Mouse (Mus musculus) kidney, embryonic 15.5 days (tissue): ENCODE measurements around the gene Abca14. TPM values are rescaled to one million over a fixed set of nuclear protein-coding genes. Genes with fewer than 3 reads are reported as not detected.

Experiments used
- ATAC-seq: fragments of 200-750 bp; cut with Nextera tagmentation; replicated peaks from 2 replicates; pipeline ENCODE4 v1.8.0; 2017; ENCODE audit warnings: moderate TSS enrichment; ENCODE audit not compliant: low FRiP score
- H3K27ac ChIP-seq: fragments of 300-500 bp; sonication (generic); 2 replicates; pipeline ENCODE4 v1.5.1; 2015; ENCODE audit warnings: mild to moderate bottlenecking, inconsistent platforms
- H3K27me3 ChIP-seq: fragments of 300-500 bp; sonication (generic); 2 replicates; pipeline ENCODE4 v1.6.1; 2015; ENCODE audit warnings: inconsistent platforms
- H3K36me3 ChIP-seq: fragments of 300-500 bp; sonication (generic); 2 replicates; pipeline ENCODE4 v1.6.1; 2015; ENCODE audit warnings: inconsistent platforms
- H3K4me1 ChIP-seq: fragments of 300-500 bp; sonication (generic); 2 replicates; pipeline ENCODE4 v1.6.1; 2015; ENCODE audit warnings: inconsistent platforms
- H3K4me2 ChIP-seq: fragments of 300-500 bp; sonication (generic); 2 replicates; pipeline ENCODE4 v1.6.1; 2015; ENCODE audit warnings: moderate library complexity, mild to moderate bottlenecking, inconsistent platforms
- H3K4me3 ChIP-seq: fragments of 300-500 bp; sonication (generic); replicated peaks from 2 replicates; pipeline ENCODE4 v1.5.1; 2015; ENCODE audit warnings: mild to moderate bottlenecking, inconsistent platforms
- H3K9ac ChIP-seq: fragments of 300-500 bp; sonication (generic); 2 replicates; pipeline ENCODE4 v1.6.1; 2015; ENCODE audit warnings: mild to moderate bottlenecking, inconsistent platforms
- H3K9me3 ChIP-seq: fragments of 300-500 bp; sonication (generic); replicated peaks from 2 replicates; pipeline ENCODE4 v1.6.1; 2016; ENCODE audit warnings: inconsistent platforms
- WGBS: fragments of 180-500 bp; shearing (Covaris S2); methylation state at CpG from one replicate; pipeline ENCODE4 v1.1.7; 2015; ENCODE audit warnings: mixed read lengths; 5-methylcytosine and 5-hydroxymethylcytosine counted together
- polyA plus RNA-seq: library from polyadenylated mRNA; unstranded; fragments of >200 nt; fragmentation: Nextera tagmentation; extraction: Ambion mirVana; gene quantifications from 2 replicates; pipeline ENCODE4 v1.2.1, GENCODE M21; 2015

Gene Abca14
- polyA plus RNA-seq, 1 experiment from 2014 or later: 0.22 TPM

- Histone ChIP-seq H3K36me3 (0 out of 2 replicates have a peak, but pooled peaks cover 3% of the 10 kb centered on the region), H3K9me3 (no peaks in the 10 kb centered on the region), H3K4me3 (no peak overlapping the region), H3K4me2 (no peak overlapping the region), H3K27me3 (no peaks in the 10 kb centered on the region), H3K4me1 (no peaks in the 10 kb centered on the region), H3K9ac (no peak overlapping the region), H3K27ac (no peak overlapping the region)
- no peak for ATAC-seq
- 89% methylated on average over 4 of the region's 4 CpGs for WGBS
Measured at GRCm38 (mm10) chr7:120181401-120182230, 22.1 kb upstream of the Abca14 start.

GRCm38 (mm10) chr7:120182891-120183290, 20.9 kb upstream of the Abca14 start:
- 0 out of 2 replicates have a peak, but pooled peaks cover 3% of the 10 kb centered on the region for H3K36me3 ChIP-seq
- H3K4me2 ChIP-seq: no peak overlapping the region
- H3K9ac ChIP-seq: no peak overlapping the region
- no peak overlapping the region for H3K27ac ChIP-seq
- H3K9me3 ChIP-seq: no peaks in the 10 kb centered on the region
- no peak for ATAC-seq
- no peaks in the 10 kb centered on the region for H3K27me3 ChIP-seq
- no peak overlapping the region for H3K4me3 ChIP-seq
- no peaks in the 10 kb centered on the region for H3K4me1 ChIP-seq

- H3K27ac ChIP-seq: no peak overlapping the region; the same call in 1 of the 2 replicates
- H3K4me3 ChIP-seq: no peak overlapping the region
- WGBS: 87% methylated on average over 5 of the region's 5 CpGs
- H3K36me3 ChIP-seq: 0 out of 2 replicates have a peak, but pooled peaks cover 3% of the 10 kb centered on the region
- no peak for ATAC-seq
- H3K4me2 ChIP-seq: no peak overlapping the region
- H3K9ac ChIP-seq: no peak overlapping the region
- peaks cover 9% of the 10 kb centered on the region; the same call in 1 of the 2 replicates for H3K4me1 ChIP-seq
- H3K27me3 ChIP-seq: no peaks in the 10 kb centered on the region
- no peaks in the 10 kb centered on the region for H3K9me3 ChIP-seq
Measured at GRCm38 (mm10) chr7:120188946-120189345, 14.8 kb upstream of the Abca14 start.

GRCm38 (mm10) chr7:120189369-120190149, 14.2 kb upstream of the Abca14 start:
- H3K4me3 ChIP-seq: no peak overlapping the region
- H3K27ac ChIP-seq: peak overlapping the region; percentile 41
- peak; percentile 82 for ATAC-seq
- no peak overlapping the region for H3K9ac ChIP-seq
- peaks cover 9% of the 10 kb centered on the region; the same call in 1 of the 2 replicates for H3K4me1 ChIP-seq
- no peaks in the 10 kb centered on the region for H3K27me3 ChIP-seq
- H3K4me2 ChIP-seq: no peak overlapping the region
- H3K36me3 ChIP-seq: 0 out of 2 replicates have a peak, but pooled peaks cover 3% of the 10 kb centered on the region
- 55% methylated on average over 8 of the region's 8 CpGs for WGBS
- H3K9me3 ChIP-seq: no peaks in the 10 kb centered on the region

- Histone ChIP-seq H3K9me3 (no peaks in the 10 kb centered on the region), H3K36me3 (0 out of 2 replicates have a peak, but pooled peaks cover 3% of the 10 kb centered on the region), H3K9ac (no peak overlapping the region), H3K4me2 (no peak overlapping the region), H3K27me3 (no peaks in the 10 kb centered on the region), H3K27ac (peak overlapping the region; percentile 41; the same call in 1 of the 2 replicates), H3K4me1 (peaks cover 9% of the 10 kb centered on the region; the same call in 1 of the 2 replicates), H3K4me3 (no peak overlapping the region)
- WGBS: 61% methylated on average over 8 of the region's 8 CpGs
- no peak for ATAC-seq
Measured at GRCm38 (mm10) chr7:120190150-120190665, 13.6 kb upstream of the Abca14 start.

- WGBS: 48% methylated on average over 3 of the region's 3 CpGs
- Histone ChIP-seq H3K4me2 (no peak overlapping the region), H3K27me3 (no peaks in the 10 kb centered on the region)
Measured at GRCm38 (mm10) chr7:120192207-120192606, 11.6 kb upstream of the Abca14 start.

GRCm38 (mm10) chr7:120192816-120193215, 10.9 kb upstream of the Abca14 start:
- H3K4me3 ChIP-seq: no peak overlapping the region
- no peaks in the 10 kb centered on the region for H3K9me3 ChIP-seq
- peaks cover 9% of the 10 kb centered on the region; the same call in 1 of the 2 replicates for H3K4me1 ChIP-seq
- 79% methylated on average over 6 of the region's 6 CpGs for WGBS
- H3K27ac ChIP-seq: no peak overlapping the region
- H3K27me3 ChIP-seq: no peaks in the 10 kb centered on the region
- H3K36me3 ChIP-seq: no peaks in the 10 kb centered on the region
- no peak for ATAC-seq
- H3K4me2 ChIP-seq: no peak overlapping the region
- no peak overlapping the region for H3K9ac ChIP-seq

More at GRCm38 (mm10) chr7:120192207-120192606, 11.6 kb upstream of the Abca14 start:
- Histone ChIP-seq H3K9ac (no peak overlapping the region), H3K27ac (no peak overlapping the region), H3K36me3 (no peaks in the 10 kb centered on the region), H3K9me3 (no peaks in the 10 kb centered on the region), H3K4me1 (peaks cover 9% of the 10 kb centered on the region; the same call in 1 of the 2 replicates), H3K4me3 (no peak overlapping the region)
- ATAC-seq: no peak

- peaks cover 5% of the 10 kb centered on the region; the same call in 1 of the 2 replicates for H3K27me3 ChIP-seq
- no peaks in the 10 kb centered on the region for H3K9me3 ChIP-seq
- no peaks in the 10 kb centered on the region for H3K36me3 ChIP-seq
- H3K9ac ChIP-seq: no peak overlapping the region
- no peak for ATAC-seq
- no peak overlapping the region for H3K27ac ChIP-seq
- H3K4me1 ChIP-seq: 0 out of 2 replicates have a peak, but pooled peaks cover 1% of the 10 kb centered on the region
- H3K4me3 ChIP-seq: no peak overlapping the region
- no peak overlapping the region for H3K4me2 ChIP-seq
- 82% methylated on average over 4 of the region's 4 CpGs for WGBS
Measured at GRCm38 (mm10) chr7:120195207-120195606, 8.6 kb upstream of the Abca14 start.

GRCm38 (mm10) chr7:120201231-120201744, 2.5 kb upstream of the Abca14 start:
- peak overlapping the region; percentile 45; the same call in 1 of the 2 replicates for H3K27ac ChIP-seq
- WGBS: under 1% methylated on average over 14 of the region's 14 CpGs
- ATAC-seq: 0 out of 2 replicates have a peak, but pooled peaks have one; percentile 12
- peak overlapping the region; percentile 36; the same call in 1 of the 2 replicates for H3K9ac ChIP-seq
- H3K27me3 ChIP-seq: peaks cover 23% of the 10 kb centered on the region
- H3K4me2 ChIP-seq: peak overlapping the region; percentile 66
- H3K9me3 ChIP-seq: no peaks in the 10 kb centered on the region
- H3K4me1 ChIP-seq: peaks cover 21% of the 10 kb centered on the region
- no peaks in the 10 kb centered on the region for H3K36me3 ChIP-seq
- H3K4me3 ChIP-seq: peak overlapping the region; percentile 47

GRCm38 (mm10) chr7:120201771-120202170, 2.0 kb upstream of the Abca14 start, which contains the start of gene Crym:
Gene Crym, minus strand, starts transcription at chr7:120202111.
- peak; percentile 33; the same call in 1 of the 2 replicates for ATAC-seq

GRCm38 (mm10) chr7:120205989-120206388, 2.2 kb downstream of the Abca14 start:
- H3K27me3 ChIP-seq: peaks cover 10% of the 10 kb centered on the region
- no peak overlapping the region for H3K9ac ChIP-seq
- ATAC-seq: no peak
- WGBS: 50% methylated on average over 9 of the region's 9 CpGs
- no peak overlapping the region for H3K4me3 ChIP-seq
- H3K4me1 ChIP-seq: peaks cover 16% of the 10 kb centered on the region
- H3K36me3 ChIP-seq: no peaks in the 10 kb centered on the region
- no peaks in the 10 kb centered on the region for H3K9me3 ChIP-seq
- no peak overlapping the region for H3K4me2 ChIP-seq
- no peak overlapping the region for H3K27ac ChIP-seq

More at GRCm38 (mm10) chr7:120201771-120202170, 2.0 kb upstream of the Abca14 start, which contains the start of gene Crym:
- Histone ChIP-seq H3K4me1 (peaks cover 21% of the 10 kb centered on the region), H3K36me3 (no peaks in the 10 kb centered on the region), H3K4me2 (peak within 1 kb of the TSS; percentile 66), H3K27me3 (peaks cover 23% of the 10 kb centered on the region), H3K4me3 (peak within 1 kb of the TSS; percentile 47), H3K27ac (peak within 1 kb of the TSS; percentile 45; the same call in 1 of the 2 replicates), H3K9ac (peak within 1 kb of the TSS; percentile 36; the same call in 1 of the 2 replicates), H3K9me3 (no peaks in the 10 kb centered on the region)
- WGBS: 4% methylated on average over 26 of the region's 26 CpGs
